Mouse (Mus musculus) CD4-positive helper T cell, adult 2 months (primary cell): ENCODE data around the gene Notch1.

ENCODE experiments used
- DNase-seq: peaks from one replicate; pipeline ENCODE4 v3.0.0-alpha.2; 2012; ENCODE audit warnings: low read depth, missing footprints, low spot score

The Notch1 gene

GRCm38 (mm10) chr2:26531829-26532228 lies 15.4 kb upstream of the Notch1 start:
- DNase-seq, result no peak

- DNase-seq, result no peak
These were observed 13.4 kb upstream of the Notch1 start for GRCm38 (mm10) chr2:26529881-26530280.

GRCm38 (mm10) chr2:26529221-26529805 lies 12.8 kb upstream of the Notch1 start:
- DNase-seq, result no peak

- no peak for DNase-seq
These were observed 10.2 kb upstream of the Notch1 start for GRCm38 (mm10) chr2:26526443-26527257.

- DNase-seq, result no peak
These were observed 9.0 kb upstream of the Notch1 start for GRCm38 (mm10) chr2:26525355-26526018.

- DNase-seq, result no peak
These were observed 5.9 kb upstream of the Notch1 start for GRCm38 (mm10) chr2:26522327-26522726.

GRCm38 (mm10) chr2:26519753-26520152 lies 3.3 kb upstream of the Notch1 start:
- DNase-seq, result no peak

GRCm38 (mm10) chr2:26516987-26517386 lies 524 bp upstream of the Notch1 start:
- no peak for DNase-seq

- no peak for DNase-seq
These were observed 1.1 kb downstream of the Notch1 start for GRCm38 (mm10) chr2:26515335-26515734.

GRCm38 (mm10) chr2:26513105-26513745 lies 3.2 kb downstream of the Notch1 start:
- DNase-seq, result no peak

- DNase-seq, result no peak
These were observed 7.8 kb downstream of the Notch1 start for GRCm38 (mm10) chr2:26508661-26509060.

GRCm38 (mm10) chr2:26507961-26508391 lies 8.5 kb downstream of the Notch1 start:
- no peak for DNase-seq

- peak; percentile 45 for DNase-seq
These were observed 9.0 kb downstream of the Notch1 start for GRCm38 (mm10) chr2:26507481-26507886.

GRCm38 (mm10) chr2:26506746-26507280 lies 9.7 kb downstream of the Notch1 start:
- no peak for DNase-seq

- no peak for DNase-seq
These were observed 11.5 kb downstream of the Notch1 start for GRCm38 (mm10) chr2:26504772-26505480.

- peak; percentile 95 for DNase-seq
These were observed 12.5 kb downstream of the Notch1 start for GRCm38 (mm10) chr2:26503661-26504575.

GRCm38 (mm10) chr2:26502863-26503631 lies 13.4 kb downstream of the Notch1 start:
- peak; percentile 84 for DNase-seq

GRCm38 (mm10) chr2:26502299-26502862 lies 14.1 kb downstream of the Notch1 start:
- DNase-seq, result peak; percentile 70

- peak; percentile 43 for DNase-seq
These were observed 14.8 kb downstream of the Notch1 start for GRCm38 (mm10) chr2:26501651-26502141.
